Comparison of ENCODE assay signal across 17 mouse cellular contexts in the genomic region with DNA sequence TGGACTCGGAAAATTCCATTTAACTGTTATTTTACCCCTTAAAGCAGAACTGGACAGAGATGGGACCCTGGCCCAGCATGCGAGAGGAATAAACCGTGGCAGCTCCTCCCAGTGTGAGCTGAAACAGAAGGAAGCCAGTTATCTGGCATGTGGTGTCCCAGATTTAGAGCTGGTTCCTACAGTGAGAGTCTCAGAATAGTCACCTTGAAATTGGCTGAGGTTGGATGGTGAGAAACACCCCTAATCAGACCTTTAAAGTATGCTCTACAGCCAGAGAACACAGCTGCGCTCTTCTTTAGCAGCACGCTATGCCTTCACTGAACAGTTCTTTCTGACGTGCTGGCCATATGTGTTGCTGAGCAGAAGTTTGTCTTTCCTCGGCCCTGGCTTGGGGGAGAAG.
DNase-seq lines count a peak whose midpoint lies in the region; ATAC-seq and TF ChIP-seq lines count a peak whose summit lies in the region.
"Had no signal": no experiment of that assay in that cellular context is flagged by ENCODE, and none has a peak within 500 bp of the region (broad histone marks: within the 10 kb centered on the region; RNA-seq: fewer than 3 reads in every experiment).

No protein-coding gene starts in this region.

- H3K36me3 ChIP-seq in heart, embryonic 10.5 days, result no peaks in the 10 kb centered on the region
- no peaks in the 10 kb centered on the region for H3K36me3 ChIP-seq in thymus, adult 2 months (ENCODE audit: control insufficient read depth, insufficient read depth, low read length)
- H3K36me3 ChIP-seq: intestine, embryonic 15.5 days; liver, embryonic 12.5 days; lung, embryonic 15.5 days had no signal

- 44% methylated on average over 7 of the region's 7 CpGs for WGBS in heart, embryonic 10.5 days
- WGBS in thymus, adult 2 months, result 97% methylated on average over 7 of the region's 7 CpGs

- no peak overlapping the region for H3K4me3 ChIP-seq in heart, embryonic 10.5 days
- H3K4me3 ChIP-seq in thymus, adult 2 months (ENCODE audit: control insufficient read depth, insufficient read depth, low read length), result no peak overlapping the region
- H3K4me3 ChIP-seq: embryonic facial prominence, embryonic 12.5 days; forebrain, embryonic 10.5 days; hindbrain, embryonic 13.5 days; intestine, embryonic 15.5 days; liver, embryonic 12.5 days; lung, embryonic 15.5 days had no signal

- H3K27ac ChIP-seq in heart, embryonic 10.5 days, result peak overlapping the region; percentile 69; the same call in 1 of the 2 replicates
- no peak overlapping the region for H3K27ac ChIP-seq in thymus, adult 2 months (ENCODE audit: control insufficient read depth, insufficient read depth, low read length)
- H3K27ac ChIP-seq: embryonic facial prominence, embryonic 12.5 days; forebrain, embryonic 10.5 days; hindbrain, embryonic 13.5 days; intestine, embryonic 15.5 days; liver, embryonic 12.5 days; lung, embryonic 15.5 days; stomach, postnatal 0 days had no signal

- peak; percentile 66; the same call in 1 of the 2 replicates for ATAC-seq in cerebellum, adult (ENCODE audit: insufficient number of reproducible peaks, low FRiP score, low TSS enrichment)
- ATAC-seq: intestine, embryonic 15.5 days; liver, embryonic 12.5 days had no signal

- peaks cover 87% of the 10 kb centered on the region for H3K4me1 ChIP-seq in heart, embryonic 10.5 days
- no peaks in the 10 kb centered on the region for H3K4me1 ChIP-seq in thymus, adult 2 months (replicated peaks; ENCODE audit: control insufficient read depth, insufficient read depth, low read length)
- H3K4me1 ChIP-seq: liver, embryonic 12.5 days had no signal

- no peaks in the 10 kb centered on the region for H3K9me3 ChIP-seq in heart, embryonic 10.5 days
- H3K9me3 ChIP-seq: embryonic facial prominence, embryonic 12.5 days; forebrain, embryonic 10.5 days; hindbrain, embryonic 13.5 days; intestine, embryonic 15.5 days; liver, embryonic 12.5 days; lung, embryonic 15.5 days had no signal

- TF ChIP-seq CTCF in thymus, adult 2 months (IDR thresholded peaks at IDR 0.05; ENCODE audit: borderline replicate concordance, control insufficient read depth, extremely low read depth, insufficient read depth, low read length, poor library complexity), result no peak

- TF ChIP-seq POLR2A in thymus, adult 2 months (IDR thresholded peaks at IDR 0.05; ENCODE audit: control insufficient read depth, extremely low read depth, insufficient read depth, low read length, poor library complexity), result no peak

- H3K27me3 ChIP-seq in heart, embryonic 10.5 days (ENCODE audit: insufficient read depth, poor library complexity, severe bottlenecking), result no peaks in the 10 kb centered on the region
- H3K27me3 ChIP-seq in thymus, adult 2 months (ENCODE audit: control insufficient read depth, insufficient read depth, low read length), result no peaks in the 10 kb centered on the region
- H3K27me3 ChIP-seq: embryonic facial prominence, embryonic 12.5 days; hindbrain, embryonic 13.5 days; intestine, embryonic 15.5 days; liver, embryonic 12.5 days; lung, embryonic 15.5 days had no signal

- no peak for DNase-seq in cerebellum, postnatal 4 days (ENCODE audit: low spot score in 2 of 2)
- no peak for DNase-seq in heart, embryonic 10.5 days (ENCODE audit: low spot score)
- no peak for DNase-seq in heart, adult 11 months
- DNase-seq in NIH3T3 (ENCODE audit: low read depth), result peak; percentile 24
- peak; percentile 61 to 71 for DNase-seq in cerebellum, postnatal 25 days
- no peak for DNase-seq in thymus, adult 2 months
- no peak for DNase-seq in adrenal gland, adult 8-10 months
- DNase-seq: midbrain, embryonic 14.5 days; thymus, postnatal 36 days had no signal

Comparison
In these comparisons a context has a peak if more than half of its experiments do, and no peak if none do; other contexts are left out.
1. DNase-seq: peak in NIH3T3 (single experiment) and cerebellum, postnatal 25 days (2 of 2); none in cerebellum, postnatal 4 days (0 of 2), heart, embryonic 10.5 days (single experiment), heart, adult 11 months (single experiment), thymus, adult 2 months (single experiment) and adrenal gland, adult 8-10 months (single experiment).